Mouse (Mus musculus): ENCODE data around the gene Slc44a1.
A peak's percentile ranks its signal among the peaks of the same experiment; 100 is the strongest.

Gene Slc44a1

DNA sequence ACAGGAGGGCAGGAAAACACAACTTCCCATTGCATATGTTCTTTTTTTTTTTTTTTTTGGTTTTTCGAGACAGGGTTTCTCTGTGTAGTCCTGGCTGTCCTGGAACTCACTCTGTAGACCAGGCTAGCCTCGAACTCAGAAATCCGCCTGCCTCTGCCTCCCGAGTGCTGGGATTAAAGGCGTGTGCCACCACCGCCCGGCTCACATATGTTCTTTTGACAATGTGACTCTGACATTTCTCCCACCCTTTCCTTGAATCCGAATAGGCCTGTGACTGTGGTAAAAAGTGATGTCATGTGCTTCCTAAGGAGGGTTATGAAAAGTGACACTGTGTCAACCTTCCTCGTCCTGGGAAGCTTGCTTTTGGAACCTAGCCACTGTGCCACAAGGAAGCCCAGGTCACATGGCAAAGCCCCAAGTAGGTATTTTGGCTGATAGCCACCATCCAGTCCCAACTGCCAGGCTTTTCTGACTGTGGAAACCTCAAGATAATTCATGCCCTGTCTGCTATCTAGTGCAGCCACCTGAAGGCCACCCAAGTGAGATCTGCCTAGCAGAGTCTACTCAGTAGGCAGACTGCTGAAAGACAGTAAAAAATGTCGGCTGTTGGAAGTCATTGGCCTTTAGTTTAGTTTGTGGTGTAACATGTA lies 8.5 kb upstream of the Slc44a1 start:
- peak; percentile 38 for DNase-seq (ENCODE audit: low read depth, low spot score)

DNA sequence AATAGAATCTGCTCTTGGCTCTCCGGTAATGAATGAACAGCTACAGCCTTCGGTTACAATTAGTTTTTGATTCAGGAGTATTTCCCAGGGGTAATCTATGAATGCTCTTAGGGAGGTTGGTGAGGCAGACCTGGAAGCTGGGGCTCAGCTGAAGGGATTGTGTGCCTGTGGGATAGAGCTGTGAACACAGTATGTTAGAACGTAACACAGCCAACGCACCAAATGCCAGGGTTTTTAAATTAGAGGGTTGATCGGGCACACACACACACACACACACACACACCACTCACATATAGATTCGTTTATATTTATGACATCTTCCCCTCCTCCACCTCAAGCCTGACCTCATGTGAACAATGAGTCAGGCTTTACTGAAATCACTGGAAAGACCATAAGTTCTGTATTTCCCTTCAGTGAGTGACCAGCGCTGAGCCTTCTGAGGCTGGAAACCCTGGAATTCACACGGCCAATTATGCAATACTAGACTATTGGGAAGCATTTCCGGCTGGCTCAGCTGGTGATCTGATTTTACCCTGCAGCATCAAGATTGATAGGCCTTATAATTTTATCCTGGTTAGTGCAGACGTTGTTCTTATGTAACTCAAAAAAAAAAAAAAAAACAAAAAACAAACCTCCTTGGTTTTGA lies 3.0 kb upstream of the Slc44a1 start:
- DNase-seq (ENCODE audit: low read depth, low spot score): no peak

DNA sequence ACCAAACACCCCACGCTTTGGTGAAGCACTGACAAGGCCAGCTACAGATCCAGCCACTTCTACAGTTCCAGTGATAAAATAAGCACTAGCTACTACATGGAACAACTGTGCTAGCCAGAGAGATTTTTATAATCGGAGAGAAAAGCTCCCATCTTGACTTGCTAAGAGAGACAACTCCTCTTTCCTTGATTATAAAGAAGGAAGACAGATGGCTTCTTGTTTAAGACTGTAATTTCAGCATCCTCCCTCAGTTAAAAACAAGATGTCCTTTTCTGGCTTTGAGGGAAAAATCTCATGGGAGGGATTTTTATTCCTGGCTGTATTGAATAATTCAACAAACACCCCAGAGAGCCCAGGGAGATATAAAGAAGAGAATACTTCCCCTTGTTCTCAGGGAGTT lies 1.8 kb upstream of the Slc44a1 start:
- no peak for DNase-seq (ENCODE audit: low read depth, low spot score)

DNA sequence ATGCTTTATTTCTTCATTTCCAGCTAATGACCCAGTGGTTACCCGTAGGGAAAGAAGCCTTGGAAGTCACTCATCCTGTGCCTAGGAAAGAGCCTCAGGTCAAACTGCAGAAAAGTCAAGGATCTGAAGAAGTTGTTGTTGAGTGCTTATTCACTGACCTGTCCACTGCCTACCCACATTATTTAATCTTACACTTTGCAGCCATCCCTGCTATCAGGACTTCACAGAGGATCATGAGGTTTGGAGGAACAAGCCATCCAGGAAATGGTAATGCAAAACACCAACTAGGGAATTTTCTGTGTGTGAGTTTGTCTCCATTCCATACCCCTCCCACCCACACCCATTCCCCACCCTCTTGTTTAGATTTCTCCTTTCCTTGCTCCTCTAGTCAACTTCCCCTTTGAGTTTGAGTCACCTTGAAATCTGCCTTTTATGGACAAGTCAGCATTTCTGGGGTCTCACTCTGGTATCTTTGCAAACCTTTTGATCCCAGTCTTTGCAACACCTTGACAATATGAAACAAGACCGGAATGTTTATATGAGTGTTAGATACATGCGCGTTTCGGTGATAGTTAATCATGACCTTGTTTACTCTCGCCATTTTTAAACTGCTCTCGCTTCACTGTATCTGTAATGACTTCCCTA lies 1.3 kb upstream of the Slc44a1 start:
- DNase-seq (ENCODE audit: low read depth, low spot score): no peak

DNA sequence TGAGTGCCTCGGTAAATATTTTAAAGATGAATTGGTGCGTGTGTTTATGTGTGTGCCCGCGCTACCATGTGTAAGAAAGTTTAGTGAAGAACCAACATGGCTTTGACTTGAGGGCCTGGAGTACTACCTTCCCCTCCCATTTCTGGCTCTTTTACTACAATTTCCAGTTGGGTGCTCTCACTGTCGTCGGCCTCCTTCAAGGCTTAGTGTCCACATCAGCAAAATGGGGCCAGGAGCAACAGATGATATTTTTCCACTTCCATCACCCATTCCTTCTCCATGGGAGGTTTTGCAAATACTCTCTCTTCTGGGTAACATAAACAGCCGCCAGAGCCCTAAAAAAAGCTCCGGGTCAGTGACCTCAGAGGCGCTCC lies 590 bp upstream of the Slc44a1 start:
- DNase-seq (ENCODE audit: low read depth, low spot score): no peak

DNA sequence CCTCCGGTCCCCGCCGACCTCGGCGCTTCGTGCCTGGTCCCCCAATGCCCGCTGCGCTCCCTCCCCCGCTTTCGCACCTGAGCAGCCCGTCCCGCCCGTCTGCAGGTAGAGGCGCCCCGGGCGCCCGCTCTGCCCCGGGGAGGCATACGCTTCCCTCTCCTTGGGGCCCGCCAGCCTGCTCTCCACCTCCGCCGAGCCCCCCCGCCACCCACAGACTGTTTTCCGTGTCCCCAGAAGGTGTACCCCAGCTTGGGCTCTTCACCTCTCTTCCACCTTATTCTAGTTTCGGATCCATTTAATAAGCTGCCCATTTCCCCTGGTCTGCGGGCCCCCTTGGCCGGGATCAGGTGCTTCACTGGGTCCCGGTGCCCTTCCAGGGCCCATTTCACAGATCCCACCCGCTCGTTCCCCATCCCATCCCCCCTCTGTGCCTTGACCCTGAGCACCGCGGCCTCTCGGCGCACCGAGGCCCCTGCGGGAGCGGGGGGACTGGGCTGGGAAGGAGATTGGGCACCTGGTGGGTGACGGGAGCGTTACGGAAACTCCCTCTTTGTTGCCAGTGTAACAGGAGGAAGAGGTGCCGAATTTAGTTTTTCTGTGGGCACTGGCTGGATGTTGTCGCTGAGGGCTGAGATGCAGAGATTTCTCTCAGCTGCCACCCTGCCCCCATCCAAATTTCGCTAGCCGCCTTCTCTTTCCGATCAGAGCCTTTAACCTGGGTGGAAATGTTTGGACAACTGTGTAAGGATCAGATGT lies 781 bp downstream of the Slc44a1 start:
- no peak for DNase-seq (ENCODE audit: low read depth, low spot score)

DNA sequence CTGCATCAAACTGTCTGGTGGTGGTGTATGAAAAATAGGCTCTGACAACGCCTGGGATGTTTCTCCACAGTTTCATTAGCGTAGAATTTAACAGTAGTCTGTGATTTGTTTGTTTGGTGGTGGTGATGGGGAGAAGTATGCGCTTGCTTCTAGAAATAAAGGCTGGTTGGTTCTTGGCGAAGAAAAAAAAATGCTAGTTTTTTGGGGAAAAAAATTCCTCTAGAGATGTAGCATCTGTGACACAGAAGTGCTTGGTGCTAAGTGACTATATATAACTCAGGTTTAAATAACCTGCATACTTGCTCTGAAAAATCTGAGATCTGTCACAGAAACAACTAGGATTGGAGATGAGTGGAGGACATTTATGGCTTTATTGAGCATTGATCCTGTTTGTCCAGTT lies 1.5 kb downstream of the Slc44a1 start:
- DNase-seq (ENCODE audit: low read depth, low spot score): no peak

DNA sequence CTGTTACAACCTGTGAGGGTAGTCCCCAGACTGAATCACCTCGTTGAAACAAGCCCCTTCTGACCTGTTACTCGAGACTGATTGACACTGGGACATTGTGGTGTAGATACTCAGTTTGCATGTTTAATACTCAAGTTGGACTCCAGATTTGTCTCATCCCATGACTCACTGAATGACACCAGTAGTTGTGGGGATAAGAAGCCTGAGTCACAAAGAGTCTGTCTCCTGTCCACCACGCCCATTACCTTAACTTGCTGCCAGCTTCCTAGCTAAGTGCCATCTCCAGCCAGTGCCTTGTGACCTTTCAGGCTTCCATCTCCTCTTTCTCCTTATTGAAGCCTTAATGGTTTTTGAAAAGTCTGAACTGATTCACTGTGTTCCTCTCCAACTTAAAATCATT lies 6.0 kb downstream of the Slc44a1 start:
- no peak for DNase-seq (ENCODE audit: low read depth, low spot score)

DNA sequence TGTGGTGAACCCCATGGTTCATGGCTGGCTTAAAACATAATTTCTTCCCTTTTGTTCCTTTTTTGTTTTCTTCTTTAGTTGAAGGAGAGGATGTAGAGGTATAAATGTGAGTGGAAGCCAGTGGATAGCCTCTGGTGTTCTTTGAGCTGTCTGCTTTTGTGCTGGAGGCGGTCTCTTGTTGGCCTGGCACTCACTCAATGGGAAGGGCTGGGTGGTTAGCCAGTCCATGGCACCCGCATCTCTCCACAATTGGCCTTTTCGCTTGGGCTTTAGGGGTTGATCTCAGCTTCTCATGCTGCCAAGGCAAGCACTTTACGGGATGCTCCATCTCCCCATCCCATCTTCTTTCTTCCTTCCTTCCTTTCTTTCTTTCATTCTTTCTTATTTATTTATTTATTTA lies 7.6 kb downstream of the Slc44a1 start:
- DNase-seq (ENCODE audit: low read depth, low spot score): no peak

DNA sequence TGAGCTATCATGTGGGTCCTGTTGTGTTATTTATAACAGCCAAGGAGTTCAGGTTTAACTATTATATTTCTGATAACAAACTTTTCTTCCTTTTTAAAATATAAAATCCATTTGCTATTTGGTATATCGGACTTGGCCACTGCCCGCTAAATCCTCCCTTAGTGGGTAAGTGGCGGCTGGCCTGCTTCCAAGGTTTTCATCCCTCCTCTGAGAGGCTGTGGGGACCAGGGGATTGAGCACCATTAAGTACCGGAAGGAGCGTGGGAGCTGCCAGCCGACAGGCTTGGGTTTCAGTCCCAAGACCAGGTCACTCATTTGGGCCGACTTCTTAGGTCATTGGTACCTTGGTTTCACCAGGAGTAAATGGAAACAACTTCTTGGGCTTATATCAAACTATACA lies 10.5 kb downstream of the Slc44a1 start:
- DNase-seq (ENCODE audit: low read depth, low spot score): no peak

DNA sequence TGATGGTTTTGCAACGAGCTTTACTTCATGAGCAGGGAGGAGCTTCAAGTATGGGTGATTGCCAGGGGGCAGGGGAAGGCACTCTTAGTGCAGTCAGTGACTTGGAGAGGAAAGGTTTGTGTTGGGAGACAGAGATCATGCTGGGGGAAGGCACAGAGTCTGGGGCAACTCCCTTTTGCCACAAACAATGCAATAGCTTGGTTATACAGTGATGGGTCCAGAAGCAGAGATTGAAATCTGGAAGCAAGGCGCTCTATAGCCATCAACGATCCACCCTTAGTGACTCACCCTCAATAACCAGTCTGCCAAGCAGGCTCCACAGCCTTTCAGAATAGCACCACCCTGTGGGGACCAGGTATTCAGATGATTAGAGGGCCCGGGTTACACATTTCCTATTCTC lies 11.7 kb downstream of the Slc44a1 start:
- DNase-seq (ENCODE audit: low read depth, low spot score): no peak

DNA sequence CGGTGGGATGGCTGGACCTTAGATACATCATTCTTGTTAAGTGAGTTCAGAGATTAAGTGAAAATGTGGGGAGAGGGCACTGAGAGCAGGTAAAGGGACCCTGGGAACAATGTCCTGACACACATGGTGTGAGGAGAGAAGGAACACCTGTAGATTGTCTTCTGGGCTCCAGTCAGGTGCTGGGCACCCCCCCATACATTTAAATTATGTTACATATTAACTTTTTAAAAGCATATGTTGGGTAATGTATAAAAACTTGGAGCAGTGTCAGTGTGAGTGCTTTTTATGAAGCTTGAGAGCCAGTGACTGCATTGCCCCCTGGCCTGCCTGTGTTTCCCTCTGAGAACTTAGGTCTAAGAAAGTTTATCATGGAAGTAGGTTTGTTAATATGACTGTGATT lies 12.2 kb downstream of the Slc44a1 start:
- no peak for DNase-seq (ENCODE audit: low read depth, low spot score)

DNA sequence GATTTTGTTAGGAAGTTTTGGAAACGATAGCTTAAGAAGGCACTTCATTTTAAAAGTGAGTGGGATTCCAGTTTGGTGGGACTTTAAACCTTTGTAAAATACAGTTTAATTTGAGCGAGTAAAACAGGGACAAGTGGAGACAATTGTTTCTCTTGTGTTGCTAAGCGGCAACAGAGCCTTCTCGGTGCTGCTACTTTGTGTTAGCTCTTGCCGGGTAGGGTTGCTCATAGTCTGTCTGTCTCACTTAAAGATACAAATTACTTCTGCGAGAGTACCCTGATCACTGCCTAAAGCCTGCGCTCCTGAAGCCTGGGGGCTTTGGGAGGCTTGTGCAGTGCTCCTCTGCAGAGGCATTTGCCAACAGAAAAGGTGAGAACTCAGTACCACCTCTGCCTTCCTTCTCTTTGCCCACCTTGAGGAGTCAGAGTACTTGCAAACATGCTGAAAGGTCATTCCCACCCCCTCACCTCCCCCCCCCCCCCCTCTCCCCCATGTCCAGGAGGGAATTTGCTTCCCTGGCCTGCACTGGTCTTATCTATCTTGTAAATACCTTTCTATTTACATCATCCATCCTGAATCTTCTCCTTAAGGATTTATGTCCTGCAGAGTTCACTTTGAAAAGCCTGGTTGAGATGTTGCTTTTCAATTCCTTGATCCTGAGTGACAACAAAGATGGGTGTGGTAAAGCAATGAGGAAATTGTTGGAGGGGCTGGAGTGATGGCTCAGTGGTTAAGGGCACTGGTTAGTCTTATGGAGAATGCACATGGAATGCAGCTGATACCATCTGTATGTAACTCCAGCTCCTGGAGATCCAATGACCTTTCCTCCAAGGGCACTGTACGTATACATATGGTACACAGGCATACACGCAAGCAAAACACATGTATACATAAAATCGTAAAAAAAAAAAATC lies 13.0 kb downstream of the Slc44a1 start:
- DNase-seq (ENCODE audit: low read depth, low spot score): no peak

DNA sequence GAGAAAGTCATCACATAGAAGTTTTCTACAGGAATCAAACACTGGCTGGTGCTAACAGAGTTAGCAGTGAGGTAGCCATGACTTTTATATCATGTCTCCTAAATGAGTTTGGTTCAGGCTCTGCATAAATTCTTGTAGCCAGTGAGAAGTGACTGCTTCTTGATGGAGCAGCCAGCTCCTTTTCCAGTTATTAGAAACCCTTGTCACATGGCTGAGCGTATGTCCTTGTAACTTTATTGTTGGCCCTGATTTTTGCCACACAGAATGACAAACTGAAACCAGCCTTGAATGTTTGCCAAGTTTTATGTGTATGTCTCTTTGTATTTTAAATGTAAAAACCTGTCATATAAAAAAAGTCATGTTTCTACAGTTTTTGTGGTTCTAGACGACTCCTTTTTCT lies 15.7 kb downstream of the Slc44a1 start:
- DNase-seq (ENCODE audit: low read depth, low spot score): no peak

DNA sequence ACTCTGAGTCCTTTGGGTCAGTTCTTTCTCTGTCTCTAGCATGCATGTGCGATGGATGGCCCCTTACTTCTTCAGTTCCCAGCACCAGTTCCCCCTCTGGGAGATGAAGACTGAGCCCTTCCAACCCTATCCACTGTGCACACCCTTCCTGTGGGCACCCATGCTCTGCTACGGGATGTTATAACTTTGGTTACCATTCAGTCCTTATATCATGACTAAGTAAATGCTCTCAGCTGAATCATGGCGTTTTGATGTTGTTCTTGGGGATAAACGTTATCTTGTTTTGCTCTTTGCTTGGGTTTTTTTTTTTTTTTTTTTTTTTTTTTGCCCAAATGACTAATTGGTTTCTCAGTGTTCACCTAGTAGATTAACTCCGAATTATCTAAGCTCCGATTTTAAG lies 16.4 kb downstream of the Slc44a1 start:
- DNase-seq (ENCODE audit: low read depth, low spot score): no peak

DNA sequence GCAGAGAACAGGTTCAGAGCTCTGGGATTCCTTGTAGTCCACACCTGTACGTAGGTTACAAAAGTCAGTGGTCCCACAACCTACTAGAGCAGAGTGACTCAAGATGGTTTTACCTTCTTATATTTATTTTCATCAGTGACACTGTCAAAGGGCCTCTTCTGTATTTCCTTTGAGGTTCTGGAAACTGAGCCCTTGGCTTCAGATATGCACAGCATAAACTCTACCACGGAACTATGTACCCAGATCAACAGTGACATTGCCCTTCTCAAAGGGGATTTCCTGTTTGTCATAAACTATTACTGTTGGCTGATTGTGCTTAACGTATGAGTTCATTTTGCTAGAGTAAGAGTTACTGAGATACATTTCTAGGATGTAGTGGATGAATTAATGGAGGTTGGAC lies 18.3 kb downstream of the Slc44a1 start:
- no peak for DNase-seq (ENCODE audit: low read depth, low spot score)

DNA sequence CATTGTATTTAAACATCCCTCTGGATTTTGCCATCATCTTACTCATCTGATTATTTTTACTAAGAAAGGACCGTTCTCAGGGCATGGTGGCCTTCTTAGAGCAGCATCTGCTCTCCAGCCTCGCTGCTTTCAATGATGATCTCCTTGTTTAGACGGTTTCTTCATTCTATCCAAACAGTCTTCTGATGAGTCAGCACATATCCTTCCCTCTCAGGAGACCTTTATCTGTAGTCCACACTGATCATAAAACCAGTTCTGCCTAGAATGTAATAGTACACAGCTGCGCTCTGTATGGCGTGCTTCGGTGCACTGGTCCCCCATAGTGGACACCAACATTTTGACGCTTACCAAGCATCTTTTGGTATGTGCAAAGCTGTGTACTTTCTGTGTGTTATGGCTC lies 19.5 kb downstream of the Slc44a1 start:
- no peak for DNase-seq (ENCODE audit: low read depth, low spot score)

DNA sequence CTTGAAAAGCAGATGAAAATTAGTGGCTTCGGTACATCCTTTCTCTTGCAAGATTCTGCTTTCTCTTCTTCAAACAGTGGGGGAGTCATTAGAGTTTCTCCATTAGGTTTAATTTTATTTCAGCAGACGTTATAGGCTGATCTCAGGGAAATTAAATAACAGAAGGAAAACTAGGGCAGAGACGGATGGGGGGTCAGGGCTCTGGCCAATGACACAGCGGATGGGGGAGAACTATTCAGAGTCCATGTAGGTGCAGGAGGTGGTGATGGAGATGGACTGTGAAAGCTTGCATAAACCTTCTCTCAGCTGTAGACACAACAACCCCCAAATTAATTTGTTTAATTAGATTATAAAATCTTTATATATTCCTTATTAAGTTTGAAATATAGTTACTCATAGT lies 20.8 kb downstream of the Slc44a1 start:
- no peak for DNase-seq (ENCODE audit: low read depth, low spot score)

DNA sequence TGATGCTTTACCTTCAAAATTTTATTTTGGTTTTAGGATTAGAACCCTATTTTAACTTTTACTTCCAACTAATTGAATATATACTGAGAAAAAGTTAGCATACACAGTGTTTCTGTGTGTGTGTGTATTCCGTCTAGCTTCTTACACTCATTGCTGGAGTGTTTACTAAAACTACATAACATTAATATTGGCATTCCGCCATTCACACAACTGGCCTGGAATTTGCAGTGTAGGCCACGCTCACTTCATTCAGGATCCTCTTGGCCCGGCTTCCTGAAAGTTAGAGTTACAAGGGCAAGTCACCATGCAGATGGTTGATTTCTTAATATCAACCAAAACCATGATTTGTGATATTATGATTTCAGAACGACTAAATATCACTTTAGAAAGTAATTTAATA lies 21.9 kb downstream of the Slc44a1 start:
- DNase-seq (ENCODE audit: low read depth, low spot score): no peak

DNA sequence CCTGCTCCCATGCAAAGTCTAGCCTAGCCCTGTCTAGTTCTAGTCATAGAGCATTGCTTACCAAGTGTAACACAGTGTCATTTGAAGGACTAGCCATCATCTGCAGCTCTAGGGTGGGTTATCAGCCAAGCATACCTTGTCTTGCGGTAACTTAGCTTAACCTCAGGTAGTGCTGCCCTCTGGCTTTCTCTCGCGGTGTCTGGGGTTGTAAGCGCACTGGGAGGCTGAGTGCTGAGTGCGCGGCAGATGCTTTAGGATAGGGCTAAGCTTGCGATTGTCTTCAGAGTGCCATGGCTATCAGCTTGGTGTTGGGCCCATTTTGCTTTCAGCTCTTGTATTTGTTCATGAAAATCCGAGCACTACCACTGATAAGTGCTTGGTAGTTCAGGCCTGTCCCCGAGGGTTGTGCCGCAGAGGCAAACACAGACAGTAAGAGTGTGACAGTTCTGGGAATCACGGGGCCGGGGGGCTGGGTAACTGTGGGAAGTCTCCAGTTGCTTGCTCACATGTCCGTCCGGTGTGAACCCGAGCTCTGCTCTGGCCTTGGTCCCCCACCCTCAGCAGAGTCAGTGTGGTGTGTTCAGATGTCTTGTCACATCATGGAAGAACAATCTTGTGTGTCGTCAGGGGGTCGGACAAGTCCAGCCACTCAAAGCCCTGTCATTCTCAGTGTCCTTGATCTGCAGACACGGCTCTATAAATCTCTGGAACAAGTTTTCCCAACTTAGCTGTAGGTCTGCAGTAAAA lies 22.5 kb downstream of the Slc44a1 start:
- DNase-seq (ENCODE audit: low read depth, low spot score): no peak

DNA sequence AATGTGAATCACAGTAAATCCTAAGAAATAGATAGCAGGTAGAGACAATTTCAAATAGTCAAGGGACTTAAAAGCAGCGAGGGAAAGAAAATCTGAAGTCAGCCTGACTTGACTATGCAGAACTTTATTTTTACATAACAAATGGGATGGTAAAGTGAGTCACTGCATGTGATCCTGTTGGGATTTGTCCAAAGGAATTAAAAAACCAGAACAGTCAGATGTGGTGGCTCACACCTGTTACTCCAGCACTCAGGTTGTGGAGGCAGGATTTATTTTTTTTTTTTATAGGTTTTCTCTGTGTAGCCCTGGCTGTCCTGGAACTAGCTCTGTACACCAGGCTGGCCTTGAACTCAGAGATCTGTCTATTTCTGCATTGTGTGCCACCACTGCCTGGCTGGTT lies 25.7 kb downstream of the Slc44a1 start:
- no peak for DNase-seq (ENCODE audit: low read depth, low spot score)
